Mouse (Mus musculus) embryo, embryonic 10 days (tissue): ENCODE measurements around the gene Sfswap.

Experiments
- DNase-seq: peaks from one replicate; pipeline ENCODE4 v3.0.0-alpha.2; 2015; ENCODE audit warnings: low spot score

Gene Sfswap

GRCm38 (mm10) chr5:129529571-129529970 lies 28.6 kb downstream of the Sfswap start:
- no peak for DNase-seq

DNA sequence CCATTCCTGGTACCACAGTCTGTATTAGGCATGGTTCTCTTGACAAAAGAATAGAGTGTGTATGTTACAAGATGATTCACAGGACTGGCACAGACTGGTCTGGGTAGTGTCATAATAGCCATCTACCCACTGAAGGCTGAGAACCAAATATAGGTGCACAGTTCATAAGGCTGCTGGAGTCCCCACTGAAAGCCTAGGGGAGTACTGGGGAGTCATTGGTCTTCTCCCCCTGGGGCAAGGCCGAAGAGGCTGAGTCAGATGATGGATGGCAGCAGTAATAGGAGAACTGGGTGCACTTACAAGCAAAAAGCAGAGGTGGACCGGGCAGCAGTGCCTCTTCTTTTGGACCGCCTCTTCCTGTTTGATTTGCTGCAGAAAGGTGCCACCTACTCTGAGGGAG lies 32.7 kb downstream of the Sfswap start:
- DNase-seq, result no peak

GRCm38 (mm10) chr5:129534500-129534899 lies 33.5 kb downstream of the Sfswap start:
- DNase-seq, result no peak

DNA sequence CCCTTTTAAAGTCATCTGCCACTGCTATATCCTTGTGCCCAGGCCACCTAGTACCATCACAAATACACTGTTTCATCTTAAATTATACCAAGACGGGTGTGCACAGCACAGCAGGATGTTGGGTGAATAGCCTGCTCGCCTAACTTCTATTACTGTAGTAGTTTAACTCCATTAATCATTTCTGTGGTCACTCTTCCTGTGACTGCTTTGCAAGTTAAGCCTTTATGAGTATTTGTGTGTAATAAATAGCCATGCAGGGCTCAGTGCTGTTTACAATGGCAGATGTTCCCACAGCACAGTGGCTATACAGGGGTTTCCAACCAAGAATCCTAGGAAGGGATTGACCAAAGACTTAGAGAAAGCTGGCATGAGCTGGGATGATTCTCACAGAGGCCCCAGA lies 34.0 kb downstream of the Sfswap start:
- no peak for DNase-seq

- DNase-seq, result no peak
Observed at GRCm38 (mm10) chr5:129535431-129535830, 34.4 kb downstream of the Sfswap start.

DNA sequence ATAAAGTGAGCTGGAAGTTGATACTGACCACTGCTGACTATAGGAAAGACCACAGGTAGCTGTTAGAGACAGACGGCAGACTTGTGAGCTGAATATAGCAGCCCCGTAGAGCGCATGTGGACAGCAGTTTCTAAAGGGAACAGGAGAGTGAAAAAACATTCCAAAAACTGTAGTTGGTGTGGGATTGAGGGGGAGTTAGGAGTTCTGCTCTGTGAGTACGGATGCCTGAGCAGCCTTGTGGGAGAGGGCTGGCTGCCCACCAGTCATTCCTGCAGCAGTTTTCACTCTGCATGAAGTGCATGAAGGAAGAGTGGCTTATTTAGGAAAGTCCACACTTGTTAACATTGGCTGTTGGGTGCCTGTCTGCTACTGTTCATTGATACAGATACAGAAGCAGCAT lies 37.8 kb downstream of the Sfswap start:
- DNase-seq, result no peak

DNA sequence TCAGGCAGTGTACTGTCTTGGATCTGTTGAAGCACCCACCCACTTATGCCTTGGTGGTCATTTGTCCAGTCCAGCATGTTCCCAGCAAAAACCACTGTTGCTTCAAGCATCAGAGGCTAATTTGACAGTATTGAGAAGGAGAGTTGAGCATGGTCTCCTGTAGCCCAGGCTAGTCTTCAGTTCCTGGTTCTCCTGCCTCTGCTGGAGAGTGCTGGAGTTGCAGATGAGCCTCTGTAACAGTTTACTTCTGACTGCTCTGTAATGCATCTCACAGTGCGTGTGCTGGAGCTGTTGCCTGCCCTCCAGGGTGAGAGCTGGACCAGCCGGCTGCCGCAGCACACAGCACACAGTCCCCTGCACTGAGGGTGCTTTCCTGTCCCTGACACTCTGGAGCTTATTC lies 41.2 kb downstream of the Sfswap start:
- peak; percentile 22 for DNase-seq

GRCm38 (mm10) chr5:129545787-129546186 lies 44.8 kb downstream of the Sfswap start:
- DNase-seq, result no peak

GRCm38 (mm10) chr5:129549716-129550115 lies 48.7 kb downstream of the Sfswap start:
- DNase-seq, result no peak

GRCm38 (mm10) chr5:129550790-129551189 lies 49.8 kb downstream of the Sfswap start:
- DNase-seq, result no peak

DNA sequence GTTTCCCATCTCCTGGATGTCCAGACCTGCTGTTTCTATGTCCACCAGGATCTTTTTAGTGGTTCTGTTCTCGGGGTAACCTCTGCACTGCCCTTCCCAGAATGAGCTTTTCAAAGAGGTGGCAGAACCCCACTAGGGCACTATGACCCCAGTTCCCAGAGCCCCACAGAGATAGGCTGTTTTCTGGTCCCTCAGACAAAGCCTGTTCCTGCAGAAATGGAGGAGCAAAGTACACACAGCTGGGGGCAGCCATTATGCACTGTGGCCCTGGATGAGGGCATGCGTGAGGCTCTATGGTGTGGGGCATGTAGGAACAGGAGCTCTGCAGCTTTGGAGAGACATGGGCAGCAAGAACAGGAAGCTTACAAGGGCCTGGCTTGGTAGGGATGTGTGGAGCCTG lies 51.0 kb downstream of the Sfswap start:
- DNase-seq, result no peak

- DNase-seq, result no peak
Observed at GRCm38 (mm10) chr5:129553642-129554041, 52.6 kb downstream of the Sfswap start.

DNA sequence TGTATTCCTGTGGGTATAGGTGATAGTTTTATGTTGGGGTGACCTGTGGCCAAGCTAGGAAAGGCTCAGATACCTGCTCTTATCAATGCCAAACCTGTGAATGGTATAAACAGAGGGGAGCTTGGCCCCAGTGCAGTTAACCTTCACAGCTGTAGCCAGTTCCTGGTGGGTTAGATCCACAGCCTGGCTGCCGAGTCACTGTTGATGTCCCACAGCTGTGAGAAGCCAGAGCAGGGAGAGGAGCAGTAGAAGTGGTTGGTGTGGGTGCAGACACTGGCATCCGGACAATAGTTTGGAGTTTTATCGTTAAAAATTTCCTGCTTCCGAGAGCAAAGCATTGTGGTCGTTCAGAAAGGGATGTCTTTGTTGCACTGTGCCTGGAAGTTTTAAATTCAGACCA lies 57.6 kb downstream of the Sfswap start:
- no peak for DNase-seq

GRCm38 (mm10) chr5:129559283-129559682 lies 58.3 kb downstream of the Sfswap start:
- DNase-seq, result no peak

GRCm38 (mm10) chr5:129562342-129562741 lies 61.3 kb downstream of the Sfswap start:
- no peak for DNase-seq

DNA sequence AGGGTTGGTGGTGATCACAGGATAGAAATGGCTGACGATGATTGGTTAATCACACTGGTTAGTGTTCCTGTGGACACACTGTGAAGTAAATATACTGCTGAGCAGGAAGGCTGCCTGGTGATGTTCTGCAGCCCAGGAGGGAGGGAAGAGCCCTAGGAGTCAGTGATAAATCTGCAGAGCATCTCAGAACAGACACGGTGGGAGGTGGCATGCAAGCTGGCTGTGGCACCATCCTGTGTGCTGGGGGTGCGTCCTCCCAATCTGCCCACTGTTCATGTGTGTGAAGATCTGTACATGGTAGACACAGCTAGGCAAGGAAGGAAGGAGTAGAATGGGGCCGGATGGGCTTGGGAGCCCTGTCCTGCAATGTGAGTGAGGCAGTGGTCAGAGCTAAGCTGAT lies 67.6 kb downstream of the Sfswap start:
- no peak for DNase-seq

DNA sequence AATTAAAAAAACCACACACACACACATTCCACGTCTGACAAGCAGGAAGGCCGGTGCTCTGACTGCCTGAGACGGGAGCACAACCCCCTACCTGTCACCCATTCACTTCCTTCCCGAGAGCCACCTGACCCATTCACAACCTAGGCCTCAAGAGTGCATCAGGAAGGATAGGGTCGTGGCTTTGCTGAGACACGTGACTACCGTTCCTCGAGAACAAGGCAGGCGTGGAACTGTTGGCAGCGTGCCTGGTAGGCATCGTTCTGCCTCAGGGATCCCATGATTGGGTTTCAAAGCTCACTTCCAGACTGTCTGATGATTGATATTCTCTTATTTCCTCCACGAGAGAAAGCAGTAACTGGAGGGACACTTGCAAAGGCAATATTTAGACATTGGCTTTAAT lies 77.2 kb downstream of the Sfswap start:
- DNase-seq, result no peak

GRCm38 (mm10) chr5:129580046-129580445 lies 79.0 kb downstream of the Sfswap start:
- peak; percentile 29 for DNase-seq

DNA sequence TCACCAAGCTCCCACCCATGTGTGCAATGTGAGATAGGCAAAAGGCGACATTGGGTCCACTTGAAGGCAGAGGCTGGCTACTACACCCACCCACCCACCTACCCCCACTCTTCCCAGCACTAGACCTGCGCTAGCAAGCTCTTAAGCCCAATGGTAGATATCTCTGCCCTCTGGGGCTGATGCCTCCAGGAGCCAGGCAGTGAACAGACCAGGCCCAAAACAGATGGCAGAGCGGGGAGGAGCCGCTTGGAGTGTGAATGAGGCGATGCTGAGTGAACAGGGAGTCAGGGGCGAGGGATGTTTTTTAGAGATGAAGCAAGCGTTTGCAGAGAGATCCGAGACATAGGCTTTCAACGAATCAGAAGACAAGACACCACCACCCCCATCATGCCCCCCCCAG lies 79.6 kb downstream of the Sfswap start:
- DNase-seq, result no peak

GRCm38 (mm10) chr5:129581015-129581414 lies 80.0 kb downstream of the Sfswap start:
- no peak for DNase-seq

DNA sequence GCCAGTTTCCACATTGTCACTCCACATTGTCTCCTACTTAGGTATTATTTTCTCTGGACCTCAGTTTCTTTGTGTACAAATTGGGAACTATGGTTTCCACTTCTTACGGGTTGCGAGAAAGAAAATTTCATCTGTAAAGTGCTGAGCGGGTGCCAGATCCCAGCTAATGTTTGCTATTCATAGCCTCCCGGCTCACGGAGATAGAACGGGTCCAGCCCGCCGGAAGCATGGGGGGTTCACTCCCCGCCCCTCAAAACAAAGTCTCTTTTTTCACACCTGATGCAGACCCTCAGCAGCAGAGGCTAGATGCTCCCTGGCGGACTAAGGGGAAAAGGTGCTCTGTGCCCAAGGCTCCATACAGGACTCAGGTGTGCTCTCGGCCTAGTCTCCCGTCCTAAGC lies 82.3 kb downstream of the Sfswap start:
- no peak for DNase-seq

- peak; percentile 88 for DNase-seq
Observed at GRCm38 (mm10) chr5:129583761-129584582, 83.0 kb downstream of the Sfswap start, which contains the start of gene Mmp17. TSS of gene Mmp17 (plus strand) at chr5:129584169.

DNA sequence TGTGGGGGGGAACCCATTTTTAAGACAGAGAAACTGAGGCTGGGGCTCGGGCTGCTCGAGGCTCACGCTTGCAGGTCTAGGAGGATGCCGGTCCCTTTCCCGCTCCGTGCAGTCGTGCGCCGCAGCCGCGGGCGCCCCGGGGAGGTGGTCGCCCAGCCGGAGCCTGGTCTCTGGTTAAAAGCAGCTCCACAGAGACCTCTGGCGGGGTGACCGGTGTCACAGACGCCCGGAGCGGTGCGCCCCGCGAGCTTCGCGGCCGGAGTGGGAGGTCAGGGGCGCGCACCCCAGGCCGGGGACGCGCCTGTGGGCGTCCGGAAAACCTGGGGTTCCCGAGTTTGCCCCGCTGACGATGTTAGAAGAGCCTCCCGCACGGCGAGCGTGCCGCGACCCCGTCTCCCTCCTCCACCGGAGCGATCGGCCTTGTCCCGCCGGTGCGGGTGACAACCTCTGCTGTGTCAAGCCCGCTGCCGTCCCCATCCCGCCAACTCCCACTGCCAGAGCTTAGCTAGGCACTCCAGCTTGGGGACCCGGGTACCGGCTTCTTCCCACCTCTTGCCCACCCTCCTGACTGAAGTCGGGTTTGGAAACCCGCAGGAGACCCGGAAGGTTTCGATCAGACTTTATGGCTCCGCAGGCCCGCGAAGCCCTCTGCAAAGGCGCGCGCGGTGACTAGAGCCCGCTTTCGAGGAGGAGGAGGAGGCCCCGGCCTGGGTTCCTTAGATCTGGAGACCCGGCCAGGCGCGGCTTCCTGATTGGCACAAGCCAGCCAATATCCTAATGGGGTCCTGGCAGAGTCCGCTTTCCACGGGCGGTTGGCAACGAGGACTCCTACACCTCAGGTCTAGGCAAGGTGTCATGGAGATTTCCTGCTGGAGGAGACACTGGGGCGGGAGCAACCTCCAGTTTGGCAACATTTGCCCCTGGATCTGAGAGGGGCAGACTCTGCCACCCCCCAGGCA lies 83.8 kb downstream of the Sfswap start:
- peak; percentile 53 for DNase-seq
